Mouse (Mus musculus): ENCODE data around the gene Cntnap5a.
"Not testable (repeated sequence)": the region's sequence is repeated elsewhere in the genome, so short reads cannot be mapped to it uniquely, and the experiment has no call there.

Cntnap5a gene

GRCm38 (mm10) chr1:116044083-116044482 is 359.5 kb downstream of the Cntnap5a start:
- DNase-seq (ENCODE audit: low read depth, low spot score) = no peak

- no peak for DNase-seq (ENCODE audit: low read depth, low spot score)
Measured at GRCm38 (mm10) chr1:116107010-116107723, 422.6 kb downstream of the Cntnap5a start.

GRCm38 (mm10) chr1:116107724-116108058 is 423.1 kb downstream of the Cntnap5a start:
- DNase-seq (ENCODE audit: low read depth, low spot score) = no peak

GRCm38 (mm10) chr1:116108381-116108780 is 423.8 kb downstream of the Cntnap5a start:
- no peak for DNase-seq (ENCODE audit: low read depth, low spot score)

GRCm38 (mm10) chr1:116125767-116126166 is 441.2 kb downstream of the Cntnap5a start:
- DNase-seq (ENCODE audit: low read depth, low spot score) = no peak

- DNase-seq (ENCODE audit: low read depth, low spot score) = no peak
Measured at GRCm38 (mm10) chr1:116127085-116127484, 442.5 kb downstream of the Cntnap5a start.

GRCm38 (mm10) chr1:116128450-116129246 is 444.1 kb downstream of the Cntnap5a start:
- DNase-seq (ENCODE audit: low read depth, low spot score) = no peak

GRCm38 (mm10) chr1:116132471-116132870 is 447.9 kb downstream of the Cntnap5a start:
- DNase-seq (ENCODE audit: low read depth, low spot score) = no peak

- DNase-seq (ENCODE audit: low read depth, low spot score) = no peak
Measured at GRCm38 (mm10) chr1:116149764-116150369, 465.3 kb downstream of the Cntnap5a start.

- no peak for DNase-seq (ENCODE audit: low read depth, low spot score)
Measured at GRCm38 (mm10) chr1:116184471-116184870, 499.9 kb downstream of the Cntnap5a start.

- not testable (repeated sequence) for DNase-seq (ENCODE audit: low read depth, low spot score)
Measured at GRCm38 (mm10) chr1:116188142-116188541, 503.6 kb downstream of the Cntnap5a start.

- DNase-seq (ENCODE audit: low read depth, low spot score) = no peak
Measured at GRCm38 (mm10) chr1:116192299-116192698, 507.7 kb downstream of the Cntnap5a start.

- no peak for DNase-seq (ENCODE audit: low read depth, low spot score)
Measured at GRCm38 (mm10) chr1:116216883-116217282, 532.3 kb downstream of the Cntnap5a start.

- DNase-seq (ENCODE audit: low read depth, low spot score) = no peak
Measured at GRCm38 (mm10) chr1:116240538-116240937, 556.0 kb downstream of the Cntnap5a start.

- DNase-seq (ENCODE audit: low read depth, low spot score) = no peak
Measured at GRCm38 (mm10) chr1:116243856-116244255, 559.3 kb downstream of the Cntnap5a start.

GRCm38 (mm10) chr1:116281144-116281543 is 596.6 kb downstream of the Cntnap5a start:
- DNase-seq (ENCODE audit: low read depth, low spot score) = no peak

- DNase-seq (ENCODE audit: low read depth, low spot score) = no peak
Measured at GRCm38 (mm10) chr1:116283968-116284367, 599.4 kb downstream of the Cntnap5a start.

- DNase-seq (ENCODE audit: low read depth, low spot score) = no peak
Measured at GRCm38 (mm10) chr1:116306555-116306954, 622.0 kb downstream of the Cntnap5a start.

- DNase-seq (ENCODE audit: low read depth, low spot score) = no peak
Measured at GRCm38 (mm10) chr1:116311512-116311911, 627.0 kb downstream of the Cntnap5a start.

- DNase-seq (ENCODE audit: low read depth, low spot score) = no peak
Measured at GRCm38 (mm10) chr1:116313269-116313668, 628.7 kb downstream of the Cntnap5a start.

GRCm38 (mm10) chr1:116324505-116324904 is 639.9 kb downstream of the Cntnap5a start:
- no peak for DNase-seq (ENCODE audit: low read depth, low spot score)

- no peak for DNase-seq (ENCODE audit: low read depth, low spot score)
Measured at GRCm38 (mm10) chr1:116353669-116354068, 669.1 kb downstream of the Cntnap5a start.

GRCm38 (mm10) chr1:116365606-116366005 is 681.0 kb downstream of the Cntnap5a start:
- no peak for DNase-seq (ENCODE audit: low read depth, low spot score)

Data from CD4-positive, CD25-positive, alpha-beta regulatory T cell, adult 2 months (primary cell).